Mouse (Mus musculus) forelimb bud, embryonic 11.5 days (tissue): ENCODE measurements around the gene Dydc1.

Source experiments
- DNase-seq: peaks from one replicate; pipeline ENCODE4 v3.0.0-alpha.2; 2012; ENCODE audit warnings: low read depth, low spot score

Dydc1 gene

GRCm38 (mm10) chr14:41098726-41099125 is 26.0 kb downstream of the Dydc1 start:
- DNase-seq = no peak

GRCm38 (mm10) chr14:41100712-41101111 is 28.0 kb downstream of the Dydc1 start:
- no peak for DNase-seq

- DNase-seq = no peak
Observed at GRCm38 (mm10) chr14:41101242-41101641, 28.5 kb downstream of the Dydc1 start.

- DNase-seq = no peak
Observed at GRCm38 (mm10) chr14:41102269-41102668, 29.6 kb downstream of the Dydc1 start.

- no peak for DNase-seq
Observed at GRCm38 (mm10) chr14:41104853-41105444, 32.2 kb downstream of the Dydc1 start, which contains the start of gene Mat1a. Gene Mat1a, plus strand, starts transcription at chr14:41105035.

- DNase-seq = no peak
Observed at GRCm38 (mm10) chr14:41111031-41111668, 38.4 kb downstream of the Dydc1 start.

GRCm38 (mm10) chr14:41112944-41113343 is 40.2 kb downstream of the Dydc1 start:
- no peak for DNase-seq

GRCm38 (mm10) chr14:41116271-41116670 is 43.6 kb downstream of the Dydc1 start:
- no peak for DNase-seq

GRCm38 (mm10) chr14:41124683-41125082 is 52.0 kb downstream of the Dydc1 start:
- DNase-seq = no peak

- DNase-seq = peak; percentile 7
Observed at GRCm38 (mm10) chr14:41127997-41128396, 55.3 kb downstream of the Dydc1 start.

- no peak for DNase-seq
Observed at GRCm38 (mm10) chr14:41131540-41131939, 58.8 kb downstream of the Dydc1 start, which contains the start of gene Sftpa1. Gene Sftpa1, plus strand, starts transcription at chr14:41131782.

- no peak for DNase-seq
Observed at GRCm38 (mm10) chr14:41137006-41137405, 64.3 kb downstream of the Dydc1 start.

GRCm38 (mm10) chr14:41140686-41141085 is 68.0 kb downstream of the Dydc1 start:
- no peak for DNase-seq
